Mouse (Mus musculus) olfactory bulb, adult 2 months (tissue): ENCODE data around the gene Upp2. TPM values are rescaled to one million over a fixed set of nuclear protein-coding genes. Genes with fewer than 3 reads are reported as not detected.

ENCODE experiments used
- H3K27ac ChIP-seq: fragments of 200-500 bp; 2 replicates; pipeline ENCODE4 v1.5.1; 2012; ENCODE audit warnings: low read depth, low read length; ENCODE audit not compliant: insufficient read depth
- H3K4me1 ChIP-seq: fragments of 200-500 bp; 2 replicates; pipeline ENCODE4 v1.6.1; 2012; ENCODE audit warnings: low read length; ENCODE audit not compliant: control insufficient read depth, insufficient read depth
- H3K4me3 ChIP-seq: fragments of 200-500 bp; 2 replicates; pipeline ENCODE4 v1.5.1; 2012; ENCODE audit warnings: mild to moderate bottlenecking, low read depth, low read length, moderate library complexity; ENCODE audit not compliant: insufficient read depth
- CTCF ChIP-seq: fragments of 200-500 bp; IDR thresholded peaks from 2 replicates; pipeline ENCODE4 v1.5.1; 2012; ENCODE audit warnings: low read depth, mild to moderate bottlenecking, low read length, moderate library complexity; ENCODE audit not compliant: insufficient read depth
- POLR2A ChIP-seq: fragments of 200-500 bp; IDR thresholded peaks from 2 replicates; pipeline ENCODE4 v1.6.1; 2012; ENCODE audit warnings: mild to moderate bottlenecking, low read depth, low read length, moderate library complexity; ENCODE audit not compliant: insufficient read depth
- WGBS: fragments of 180-500 bp; shearing (Covaris S2); methylation state at CpG from one replicate; pipeline ENCODE4 v1.1.7; 2018; 5-methylcytosine and 5-hydroxymethylcytosine counted together
- polyA plus RNA-seq: library from polyadenylated mRNA; stranded (reverse); fragments of >200 nt; gene quantifications from 2 replicates; pipeline ENCODE4 v1.2.4, GENCODE M21; 2012; ENCODE audit warnings: low replicate concordance; ENCODE audit not compliant: missing spikeins, insufficient read depth, insufficient read length

Gene Upp2
- polyA plus RNA-seq, 1 experiment, result not detected

GRCm38 (mm10) chr2:58656959-58657358, 89.9 kb downstream of the Upp2 start:
- 94% methylated on average over 1 of the region's 1 CpGs for WGBS
- H3K4me1 ChIP-seq, result peaks cover 8% of the 10 kb centered on the region
- no peak overlapping the region for H3K27ac ChIP-seq
- no peak overlapping the region for H3K4me3 ChIP-seq
- TF ChIP-seq POLR2A, result no peak
- TF ChIP-seq CTCF, result no peak

DNA sequence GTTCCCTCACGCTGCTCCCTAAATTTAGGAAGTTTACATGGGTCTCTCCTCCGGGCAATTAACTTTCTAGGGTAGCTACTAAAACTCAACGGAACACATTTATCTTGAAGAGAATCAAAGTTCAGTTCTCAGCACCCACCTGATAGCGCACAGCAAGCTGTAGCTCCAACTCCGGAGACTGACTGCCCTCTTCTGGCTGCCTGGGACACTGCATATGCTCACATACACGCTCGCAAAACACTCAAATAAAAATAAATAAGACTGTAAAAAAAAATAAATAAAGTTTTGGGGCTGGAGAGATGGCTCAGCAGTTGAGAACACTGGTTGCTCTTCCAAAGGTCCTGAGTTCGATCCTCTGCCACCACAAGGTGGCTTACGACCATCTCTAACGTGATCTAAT, 90.8 kb downstream of the Upp2 start:
- Histone ChIP-seq H3K4me3 (no peak overlapping the region), H3K4me1 (peaks cover 8% of the 10 kb centered on the region), H3K27ac (no peak overlapping the region)
- 96% methylated on average over 10 of the region's 10 CpGs for WGBS
- no peak for TF ChIP-seq POLR2A
- TF ChIP-seq CTCF, result no peak

DNA sequence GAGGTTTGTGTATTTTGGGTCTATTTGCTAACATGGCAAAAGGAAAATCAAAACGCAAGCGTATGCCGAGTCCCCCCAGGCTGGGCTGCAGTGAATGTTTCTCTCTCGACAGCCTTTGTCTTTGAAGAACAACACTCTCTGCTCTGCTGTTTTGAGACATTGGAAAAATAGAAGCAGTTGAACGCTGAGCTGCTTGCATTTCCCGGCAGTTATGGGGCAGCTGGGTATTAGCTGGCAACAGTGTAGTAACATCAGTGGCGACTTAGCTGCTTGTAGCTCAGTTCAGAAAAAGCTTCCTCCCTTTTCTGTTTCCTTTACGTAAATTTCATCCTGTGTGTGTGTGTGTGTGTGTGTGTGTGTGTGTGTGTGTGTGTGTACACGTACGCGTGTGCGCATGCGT, 93.5 kb downstream of the Upp2 start:
- no peak overlapping the region for H3K4me3 ChIP-seq
- no peak overlapping the region; the same call in 1 of the 2 replicates for H3K27ac ChIP-seq
- H3K4me1 ChIP-seq, result peaks cover 11% of the 10 kb centered on the region
- 44% methylated on average over 13 of the region's 13 CpGs for WGBS
- TF ChIP-seq POLR2A (no peak), CTCF (no peak)

- WGBS, result 85% methylated on average over 5 of the region's 5 CpGs
- H3K27ac ChIP-seq, result no peak overlapping the region
- TF ChIP-seq CTCF, result no peak
- TF ChIP-seq POLR2A, result no peak
- H3K4me3 ChIP-seq, result no peak overlapping the region
- peaks cover 11% of the 10 kb centered on the region for H3K4me1 ChIP-seq
These were observed 94.0 kb downstream of the Upp2 start for GRCm38 (mm10) chr2:58661116-58661515.

GRCm38 (mm10) chr2:58662661-58663060, 95.6 kb downstream of the Upp2 start:
- Histone ChIP-seq H3K4me1 (peaks cover 11% of the 10 kb centered on the region), H3K4me3 (no peak overlapping the region), H3K27ac (no peak overlapping the region)
- no peak for TF ChIP-seq CTCF
- WGBS, result 72% methylated on average over 9 of the region's 9 CpGs

DNA sequence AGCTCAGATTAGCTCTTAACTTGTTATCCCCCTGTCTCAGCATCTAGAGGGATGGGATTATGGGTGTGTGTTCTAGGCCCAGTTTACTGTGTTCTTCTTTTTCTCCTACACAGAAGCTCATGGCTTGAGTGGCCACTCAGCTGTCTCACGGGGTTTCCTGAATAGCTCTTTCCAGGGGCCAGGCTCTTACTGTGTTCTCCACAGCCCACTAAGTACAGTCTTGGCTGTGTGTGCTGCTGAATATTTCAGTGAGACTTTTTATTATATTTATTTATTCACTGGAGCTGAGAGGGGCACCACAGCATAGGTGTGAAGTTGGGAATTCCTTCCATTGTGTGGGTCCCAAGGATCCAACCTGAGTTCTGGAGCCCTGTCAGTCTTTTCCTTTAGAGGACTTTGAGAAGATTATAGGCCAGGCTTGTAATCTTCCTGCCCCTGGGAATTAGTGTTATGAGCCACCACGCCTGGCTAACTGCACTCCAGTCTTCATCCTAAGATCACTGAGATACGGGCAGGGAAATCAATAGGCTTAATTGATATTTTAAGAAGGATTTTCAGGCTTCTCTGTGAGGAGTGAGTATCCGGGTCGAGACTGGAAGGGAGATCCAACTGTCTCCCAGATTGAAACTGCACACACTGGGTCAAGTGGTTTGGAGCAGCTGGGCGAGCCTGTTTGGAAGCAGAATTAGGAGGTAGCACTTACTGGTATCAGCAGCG, 96.5 kb downstream of the Upp2 start:
- no peak for TF ChIP-seq POLR2A
- TF ChIP-seq CTCF, result no peak
- peaks cover 15% of the 10 kb centered on the region for H3K4me1 ChIP-seq
- H3K4me3 ChIP-seq, result no peak overlapping the region
- H3K27ac ChIP-seq, result no peak overlapping the region
- 78% methylated on average over 7 of the region's 7 CpGs for WGBS

DNA sequence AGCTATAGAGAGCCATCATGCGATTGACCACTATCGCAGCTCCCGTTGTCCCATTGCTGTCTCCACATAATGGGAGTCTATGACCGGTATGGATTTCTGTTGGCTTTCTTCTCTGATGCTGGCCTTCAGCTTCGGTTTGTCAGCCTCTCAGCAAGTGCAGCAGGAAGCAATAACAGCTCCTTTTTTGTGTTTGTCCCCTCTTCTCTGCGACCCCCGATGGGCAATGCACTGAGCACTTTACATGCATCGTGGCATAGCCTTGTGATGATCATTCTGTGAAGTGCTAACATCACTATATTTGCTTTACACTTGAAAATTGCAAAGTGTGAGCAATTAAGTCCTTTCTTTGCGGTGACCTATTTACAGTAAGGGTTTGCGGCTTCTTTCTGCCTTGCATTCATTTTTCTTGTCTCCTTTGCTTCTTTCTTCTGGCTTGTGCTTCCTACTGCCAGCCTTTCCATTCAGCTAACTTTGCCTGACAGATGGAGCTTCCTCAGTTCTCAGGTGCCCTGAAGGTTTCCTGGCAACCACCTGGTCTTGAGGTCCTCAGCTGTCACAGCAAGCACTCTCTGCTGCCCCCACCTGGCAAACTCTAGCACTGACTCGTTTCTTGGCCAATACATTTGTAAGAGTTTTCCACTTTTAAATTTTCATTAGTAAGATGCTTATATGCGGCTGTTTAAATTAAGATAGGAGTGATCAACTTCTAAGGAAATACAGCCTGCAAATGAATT, 98.2 kb downstream of the Upp2 start:
- H3K27ac ChIP-seq, result no peak overlapping the region
- WGBS, result 78% methylated on average over 12 of the region's 12 CpGs
- peak; percentile 64 for TF ChIP-seq CTCF
- TF ChIP-seq POLR2A, result no peak
- H3K4me3 ChIP-seq, result no peak overlapping the region
- peaks cover 14% of the 10 kb centered on the region for H3K4me1 ChIP-seq

GRCm38 (mm10) chr2:58667298-58667697, 100.2 kb downstream of the Upp2 start:
- Histone ChIP-seq H3K27ac (no peak overlapping the region), H3K4me3 (no peak overlapping the region), H3K4me1 (peaks cover 7% of the 10 kb centered on the region)
- WGBS, result 30% methylated on average over 3 of the region's 3 CpGs
- TF ChIP-seq CTCF (no peak), POLR2A (no peak)

- Histone ChIP-seq H3K4me3 (no peak overlapping the region), H3K4me1 (peaks cover 7% of the 10 kb centered on the region), H3K27ac (peak overlapping the region; percentile 62)
- 41% methylated on average over 9 of the region's 9 CpGs for WGBS
- TF ChIP-seq POLR2A (no peak), CTCF (peak; percentile 37; the same call in 1 of the 2 replicates)
These were observed 100.9 kb downstream of the Upp2 start for GRCm38 (mm10) chr2:58667991-58668390.
